Mouse (Mus musculus) stomach, embryonic 15.5 days (tissue): ENCODE measurements around the gene Grid1. TPM values are rescaled to one million over a fixed set of nuclear protein-coding genes. Genes with fewer than 3 reads are reported as not detected.

Experiments
- ATAC-seq: fragments of 200-750 bp; cut with Nextera tagmentation; 2 replicates; pipeline ENCODE4 v1.8.0; 2017; ENCODE audit warnings: low read depth, moderate number of reproducible peaks, moderate TSS enrichment; ENCODE audit not compliant: insufficient read depth, low FRiP score
- H3K27ac ChIP-seq: fragments of 300-500 bp; sonication (generic); 2 replicates; pipeline ENCODE4 v1.5.1; 2015; ENCODE audit warnings: mild to moderate bottlenecking, inconsistent platforms
- H3K27me3 ChIP-seq: fragments of 300-500 bp; sonication (generic); replicated peaks from 2 replicates; pipeline ENCODE4 v1.6.1; 2015; ENCODE audit warnings: inconsistent platforms
- H3K36me3 ChIP-seq: fragments of 300-500 bp; sonication (generic); 2 replicates; pipeline ENCODE4 v1.6.1; 2015; ENCODE audit warnings: inconsistent platforms
- H3K4me1 ChIP-seq: fragments of 300-500 bp; sonication (generic); 2 replicates; pipeline ENCODE4 v1.6.1; 2015; ENCODE audit warnings: inconsistent platforms
- H3K4me2 ChIP-seq: fragments of 300-500 bp; sonication (generic); 2 replicates; pipeline ENCODE4 v1.6.1; 2015; ENCODE audit warnings: mild to moderate bottlenecking, inconsistent platforms
- H3K4me3 ChIP-seq: fragments of 300-500 bp; sonication (generic); replicated peaks from 2 replicates; pipeline ENCODE4 v1.5.1; 2015; ENCODE audit warnings: inconsistent platforms
- H3K9ac ChIP-seq: fragments of 300-500 bp; sonication (generic); 2 replicates; pipeline ENCODE4 v1.6.1; 2015; ENCODE audit warnings: inconsistent platforms
- H3K9me3 ChIP-seq: fragments of 300-500 bp; sonication (generic); 2 replicates; pipeline ENCODE4 v1.6.1; 2016; ENCODE audit warnings: inconsistent platforms
- WGBS: fragments of 180-500 bp; shearing (Covaris S2); methylation state at CpG from one replicate; pipeline ENCODE4 v1.1.7; 2015; 5-methylcytosine and 5-hydroxymethylcytosine counted together
- polyA plus RNA-seq: library from polyadenylated mRNA; unstranded; fragments of >200 nt; fragmentation: Nextera tagmentation; extraction: Ambion mirVana; gene quantifications from 2 replicates; pipeline ENCODE4 v1.2.1, GENCODE M21; 2015

The Grid1 gene
- polyA plus RNA-seq, 1 experiment from 2014 or later: 0.76 TPM

DNA sequence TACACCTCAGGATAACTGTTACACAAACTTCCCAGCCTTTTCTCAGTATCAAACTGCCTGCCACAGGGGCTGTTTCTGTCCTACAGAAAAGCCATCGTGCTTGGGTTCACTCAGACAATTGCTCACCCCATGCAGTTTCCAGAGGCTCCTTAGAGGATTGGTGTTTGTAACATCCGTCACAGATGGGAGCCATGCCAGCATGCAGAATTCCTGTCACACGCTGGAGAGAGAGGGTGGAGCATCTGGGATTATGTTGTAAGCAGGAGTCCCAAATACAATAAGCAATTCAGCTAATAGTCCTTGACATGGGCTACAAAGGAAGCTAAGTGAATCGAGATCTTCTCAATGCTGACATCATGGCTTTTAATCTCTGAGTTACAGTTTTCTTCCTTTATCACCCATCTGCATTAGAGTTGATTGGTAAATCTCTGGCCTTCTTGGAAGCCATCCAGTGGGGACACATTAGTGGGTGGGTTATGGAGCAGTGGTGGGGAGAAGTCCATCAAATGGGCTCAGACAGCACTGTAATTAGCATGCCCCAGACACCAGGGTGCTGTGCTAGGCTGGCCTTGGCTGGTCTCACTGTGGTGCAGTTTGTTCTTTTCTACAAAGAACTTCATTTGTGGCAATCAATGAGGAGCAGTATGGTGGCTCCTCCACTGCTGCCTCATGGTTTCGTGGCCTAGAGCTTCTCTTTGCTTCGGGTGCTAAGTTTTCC lies 149.4 kb downstream of the Grid1 start:
- no peak overlapping the region for H3K9ac ChIP-seq
- no peaks in the 10 kb centered on the region for H3K36me3 ChIP-seq
- WGBS: 45% methylated on average over 6 of the region's 6 CpGs
- H3K27me3 ChIP-seq: no peaks in the 10 kb centered on the region
- ATAC-seq: no peak
- H3K4me3 ChIP-seq: no peak overlapping the region
- H3K4me1 ChIP-seq: no peaks in the 10 kb centered on the region
- H3K27ac ChIP-seq: no peak overlapping the region
- H3K9me3 ChIP-seq: no peaks in the 10 kb centered on the region
- H3K4me2 ChIP-seq: no peak overlapping the region

DNA sequence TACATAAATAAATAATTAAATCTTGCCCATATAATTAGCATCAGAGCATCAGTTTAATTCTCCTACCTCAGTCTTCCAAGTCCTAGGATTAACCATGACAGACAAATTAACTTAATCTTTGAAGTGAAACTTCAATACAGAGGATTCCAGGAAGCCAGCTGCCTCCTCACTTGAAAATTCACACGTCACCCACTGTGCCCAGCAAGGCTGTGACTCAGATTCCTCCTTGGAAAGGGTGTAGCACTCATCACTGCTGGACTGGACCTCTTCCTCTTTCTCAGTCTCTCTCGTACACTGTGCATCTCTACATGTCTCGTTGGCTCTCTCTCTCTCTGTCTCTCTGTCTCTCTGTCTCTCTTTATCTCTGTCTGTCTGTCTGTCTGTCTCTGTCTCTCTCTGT lies 153.0 kb downstream of the Grid1 start:
- no peak overlapping the region for H3K4me2 ChIP-seq
- no peaks in the 10 kb centered on the region for H3K36me3 ChIP-seq
- H3K27ac ChIP-seq: no peak overlapping the region
- WGBS: 76% methylated on average over 3 of the region's 3 CpGs
- no peak overlapping the region for H3K4me3 ChIP-seq
- H3K9me3 ChIP-seq: no peaks in the 10 kb centered on the region
- no peak overlapping the region for H3K9ac ChIP-seq
- H3K4me1 ChIP-seq: no peaks in the 10 kb centered on the region
- no peak for ATAC-seq
- H3K27me3 ChIP-seq: no peaks in the 10 kb centered on the region

- ATAC-seq: no peak
- Histone ChIP-seq H3K4me2 (no peak overlapping the region), H3K4me1 (no peaks in the 10 kb centered on the region), H3K27ac (no peak overlapping the region), H3K36me3 (no peaks in the 10 kb centered on the region), H3K4me3 (no peak overlapping the region), H3K9ac (no peak overlapping the region), H3K9me3 (no peaks in the 10 kb centered on the region), H3K27me3 (no peaks in the 10 kb centered on the region)
- 31% methylated on average over 2 of the region's 2 CpGs for WGBS
Observed at GRCm38 (mm10) chr14:34980756-34981155, 160.8 kb downstream of the Grid1 start.

GRCm38 (mm10) chr14:34989131-34989530 lies 169.2 kb downstream of the Grid1 start:
- H3K27ac ChIP-seq: no peak overlapping the region
- H3K9ac ChIP-seq: no peak overlapping the region
- no peak overlapping the region for H3K4me2 ChIP-seq
- H3K4me1 ChIP-seq: no peaks in the 10 kb centered on the region
- no peaks in the 10 kb centered on the region for H3K36me3 ChIP-seq
- no peak for ATAC-seq
- no peaks in the 10 kb centered on the region for H3K27me3 ChIP-seq
- no peaks in the 10 kb centered on the region for H3K9me3 ChIP-seq
- H3K4me3 ChIP-seq: no peak overlapping the region
- WGBS: 75% methylated on average over 5 of the region's 5 CpGs

DNA sequence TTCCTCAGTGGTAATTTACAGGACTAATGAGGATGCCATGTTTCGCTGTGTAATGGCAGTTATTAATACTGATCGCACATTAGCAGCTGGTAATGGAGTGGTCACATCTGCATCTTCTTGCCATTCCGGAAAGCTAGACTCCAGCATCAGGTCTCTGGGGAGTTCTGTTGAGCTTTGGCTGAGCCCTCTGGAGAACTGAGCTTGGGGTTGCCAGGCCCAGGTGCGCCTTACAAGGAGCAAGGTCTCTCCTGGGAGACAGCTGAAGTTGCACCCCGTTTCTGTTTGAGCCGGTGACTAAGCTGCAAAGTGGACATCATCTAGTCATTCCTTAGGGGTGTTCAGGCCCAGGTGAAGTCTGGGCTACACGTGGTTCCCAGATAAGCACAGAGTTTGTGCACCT lies 186.8 kb downstream of the Grid1 start:
- H3K9me3 ChIP-seq: no peaks in the 10 kb centered on the region
- H3K27me3 ChIP-seq: no peaks in the 10 kb centered on the region
- H3K9ac ChIP-seq: no peak overlapping the region
- H3K36me3 ChIP-seq: no peaks in the 10 kb centered on the region
- no peak overlapping the region for H3K4me2 ChIP-seq
- H3K27ac ChIP-seq: no peak overlapping the region
- ATAC-seq: no peak
- H3K4me1 ChIP-seq: no peaks in the 10 kb centered on the region
- no peak overlapping the region for H3K4me3 ChIP-seq
- WGBS: 83% methylated on average over 7 of the region's 7 CpGs

- Histone ChIP-seq H3K27me3 (no peaks in the 10 kb centered on the region), H3K36me3 (no peaks in the 10 kb centered on the region), H3K9me3 (no peaks in the 10 kb centered on the region), H3K4me3 (no peak overlapping the region), H3K9ac (no peak overlapping the region), H3K4me2 (no peak overlapping the region), H3K27ac (no peak overlapping the region), H3K4me1 (no peaks in the 10 kb centered on the region)
- ATAC-seq: no peak
- 55% methylated on average over 3 of the region's 3 CpGs for WGBS
Observed at GRCm38 (mm10) chr14:35008674-35009073, 188.8 kb downstream of the Grid1 start.

DNA sequence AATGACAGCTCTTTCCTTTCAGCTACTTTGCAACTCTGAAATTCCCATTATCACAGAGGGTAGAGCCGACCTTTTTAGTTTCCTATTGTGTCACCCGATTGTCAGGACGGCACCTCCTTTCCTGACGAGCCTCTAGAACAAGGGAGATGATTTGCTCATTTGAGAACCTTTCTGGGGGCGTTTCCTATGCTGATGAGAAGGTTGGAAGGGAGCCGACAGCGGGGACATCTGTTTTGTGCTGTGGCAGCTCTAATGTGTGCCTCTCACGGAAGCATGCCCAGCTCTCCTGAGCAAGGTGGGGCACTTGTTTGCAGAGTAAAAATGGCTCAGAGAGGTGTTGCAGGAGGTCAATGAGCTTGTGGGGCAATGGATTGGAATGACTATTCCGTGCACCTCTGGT lies 189.2 kb downstream of the Grid1 start:
- ATAC-seq: no peak
- 19% methylated on average over 9 of the region's 9 CpGs for WGBS

GRCm38 (mm10) chr14:35026686-35027085 lies 206.8 kb downstream of the Grid1 start:
- WGBS: 90% methylated on average over 8 of the region's 8 CpGs
- H3K4me2 ChIP-seq: no peak overlapping the region
- H3K36me3 ChIP-seq: no peaks in the 10 kb centered on the region
- no peak overlapping the region for H3K9ac ChIP-seq
- no peaks in the 10 kb centered on the region for H3K4me1 ChIP-seq
- no peak overlapping the region for H3K4me3 ChIP-seq
- H3K9me3 ChIP-seq: no peaks in the 10 kb centered on the region
- no peak for ATAC-seq
- no peaks in the 10 kb centered on the region for H3K27me3 ChIP-seq
- H3K27ac ChIP-seq: no peak overlapping the region

More for the DNA sequence above, 189.2 kb downstream of the Grid1 start:
- Histone ChIP-seq H3K36me3 (no peaks in the 10 kb centered on the region), H3K4me1 (no peaks in the 10 kb centered on the region), H3K27me3 (no peaks in the 10 kb centered on the region), H3K4me3 (no peak overlapping the region), H3K4me2 (no peak overlapping the region), H3K27ac (no peak overlapping the region), H3K9me3 (no peaks in the 10 kb centered on the region), H3K9ac (no peak overlapping the region)

DNA sequence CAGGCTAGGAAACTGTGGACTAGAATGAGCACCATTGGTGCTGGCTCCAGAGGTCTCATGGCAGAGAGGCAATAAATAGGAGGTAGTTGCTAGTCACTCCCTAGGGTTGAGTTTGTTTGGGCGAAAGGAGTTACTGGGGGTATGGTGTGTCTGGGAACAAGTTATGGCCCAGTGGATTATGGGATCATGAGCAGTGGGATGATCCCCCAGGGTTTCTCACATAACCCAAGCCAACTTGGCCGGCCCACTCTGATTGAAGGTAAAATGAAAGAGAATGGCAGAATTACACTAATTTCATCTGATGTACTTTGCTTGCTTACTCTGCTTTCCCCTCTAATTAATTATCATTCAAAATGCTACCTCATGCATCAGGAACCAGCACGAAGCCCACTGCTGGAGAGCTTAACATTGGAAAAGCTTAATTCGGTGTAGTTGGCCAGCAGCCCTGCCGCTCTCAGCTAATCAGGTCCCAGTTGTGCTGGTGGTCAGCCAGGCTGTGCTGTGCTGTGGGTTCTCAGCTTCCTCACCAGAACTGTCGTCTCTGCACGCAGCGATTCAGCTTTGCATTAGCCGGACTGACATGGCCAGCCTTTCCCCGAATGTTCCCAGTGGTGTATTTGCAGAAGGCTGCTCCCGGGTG lies 207.7 kb downstream of the Grid1 start:
- H3K4me1 ChIP-seq: no peaks in the 10 kb centered on the region
- no peaks in the 10 kb centered on the region for H3K9me3 ChIP-seq
- H3K27ac ChIP-seq: no peak overlapping the region
- H3K4me2 ChIP-seq: no peak overlapping the region
- ATAC-seq: no peak
- no peaks in the 10 kb centered on the region for H3K36me3 ChIP-seq
- H3K9ac ChIP-seq: no peak overlapping the region
- H3K27me3 ChIP-seq: no peaks in the 10 kb centered on the region
- no peak overlapping the region for H3K4me3 ChIP-seq
- WGBS: 44% methylated on average over 11 of the region's 11 CpGs

- Histone ChIP-seq H3K27ac (no peak overlapping the region), H3K27me3 (no peaks in the 10 kb centered on the region), H3K4me2 (no peak overlapping the region), H3K4me3 (no peak overlapping the region), H3K9ac (no peak overlapping the region), H3K36me3 (no peaks in the 10 kb centered on the region), H3K9me3 (no peaks in the 10 kb centered on the region), H3K4me1 (no peaks in the 10 kb centered on the region)
- 95% methylated on average over 2 of the region's 2 CpGs for WGBS
- ATAC-seq: no peak
Observed at GRCm38 (mm10) chr14:35029626-35030025, 209.7 kb downstream of the Grid1 start.

DNA sequence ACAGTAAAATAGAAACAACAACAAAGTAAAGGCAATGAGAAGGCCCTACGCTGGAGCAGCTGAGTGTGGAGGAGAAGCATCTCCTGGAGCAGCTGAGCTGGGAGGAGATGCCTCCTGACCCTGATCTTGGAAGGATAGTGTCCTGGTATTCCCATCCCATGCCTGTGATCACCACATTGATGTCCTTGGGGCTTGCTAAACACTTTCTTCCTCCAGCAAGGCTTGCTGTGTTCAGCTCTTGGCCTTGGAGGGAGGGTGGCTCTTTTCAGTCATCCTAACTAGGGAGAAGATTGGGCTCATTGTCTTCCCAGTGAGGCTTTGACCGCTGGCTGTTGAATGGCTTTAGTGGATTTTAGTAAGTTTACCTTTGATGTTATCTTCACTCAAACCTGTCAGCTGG lies 210.4 kb downstream of the Grid1 start:
- 65% methylated on average over 2 of the region's 2 CpGs for WGBS
- Histone ChIP-seq H3K27ac (no peak overlapping the region), H3K36me3 (no peaks in the 10 kb centered on the region), H3K4me2 (no peak overlapping the region), H3K4me1 (no peaks in the 10 kb centered on the region), H3K4me3 (no peak overlapping the region), H3K27me3 (no peaks in the 10 kb centered on the region), H3K9me3 (no peaks in the 10 kb centered on the region), H3K9ac (no peak overlapping the region)
- ATAC-seq: no peak

GRCm38 (mm10) chr14:35032283-35032682 lies 212.4 kb downstream of the Grid1 start:
- no peaks in the 10 kb centered on the region for H3K4me1 ChIP-seq
- no peak overlapping the region for H3K4me3 ChIP-seq
- no peak overlapping the region for H3K27ac ChIP-seq
- H3K27me3 ChIP-seq: no peaks in the 10 kb centered on the region
- H3K9me3 ChIP-seq: no peaks in the 10 kb centered on the region
- peak; percentile 22; the same call in 1 of the 2 replicates for ATAC-seq
- no peaks in the 10 kb centered on the region for H3K36me3 ChIP-seq
- no peak overlapping the region for H3K4me2 ChIP-seq
- 58% methylated on average over 1 of the region's 1 CpGs for WGBS
- no peak overlapping the region for H3K9ac ChIP-seq
